Mouse (Mus musculus) spleen, adult 2 months (tissue): ENCODE data around the gene Sdhc.
A peak's percentile ranks its signal among the peaks of the same experiment; 100 is the strongest.

Source experiments
- CTCF ChIP-seq: fragments of 200-500 bp; IDR thresholded peaks from 2 replicates; pipeline ENCODE4 v1.5.1; 2011; ENCODE audit warnings: mild to moderate bottlenecking, inconsistent platforms; ENCODE audit not compliant: insufficient read depth, insufficient read length, insufficient replicate concordance; ENCODE audit errors: extremely low read depth
- POLR2A ChIP-seq: fragments of 200-500 bp; IDR thresholded peaks from 2 replicates; pipeline ENCODE4 v1.6.1; 2011; ENCODE audit warnings: low read depth, low read length, inconsistent platforms

GRCm38 (mm10) chr1:171111020-171111780 lies 39.2 kb downstream of the Sdhc start:
- TF ChIP-seq POLR2A (no peak), CTCF (peak; percentile 95)
